Mouse (Mus musculus): ENCODE results near the gene Shq1. TPM values are rescaled to one million over a fixed set of nuclear protein-coding genes. Genes with fewer than 3 reads are reported as not detected.

Gene Shq1
- polyA plus RNA-seq, 1 experiment from 2014 or later, result 23.6 TPM

DNA sequence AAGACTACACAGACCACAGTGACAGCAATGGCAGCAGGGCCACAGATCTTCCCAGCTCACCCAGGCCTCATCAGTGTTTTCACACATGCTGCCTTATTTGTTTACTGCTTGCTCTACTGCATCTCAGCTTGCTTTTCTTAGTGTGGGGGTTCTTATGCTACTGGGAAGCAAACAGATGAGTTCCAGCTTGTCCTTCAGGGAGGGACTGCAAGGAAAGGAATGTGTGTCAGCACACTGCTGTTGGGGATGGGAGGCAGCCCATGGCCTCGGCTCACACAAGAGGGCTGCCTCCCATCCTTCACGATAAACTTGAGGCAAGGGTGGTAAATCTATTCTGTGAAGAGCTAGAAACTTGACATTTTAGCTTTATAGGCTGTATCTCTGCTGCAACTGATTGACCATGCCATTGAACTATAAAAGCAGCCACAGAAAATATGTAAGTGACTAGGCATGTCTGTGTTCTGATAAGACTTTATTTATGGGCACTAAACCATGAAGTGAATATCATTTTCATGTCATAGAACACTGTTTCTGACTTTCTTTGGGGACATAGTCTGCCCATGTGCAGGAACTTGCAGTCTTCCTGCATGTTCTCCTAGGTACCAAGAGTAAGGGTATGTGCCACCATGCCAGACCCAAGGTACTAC lies 48.0 kb downstream of the Shq1 start:
- Histone ChIP-seq H3K27ac (ENCODE audit: low read depth, low read length) (0 out of 2 replicates have a peak overlapping the region, but pooled peaks have one; percentile 41), H3K9ac (ENCODE audit: low read depth, low read length) (no peak overlapping the region), H3K9me3 (ENCODE audit: control insufficient read depth, low read length) (no peaks in the 10 kb centered on the region), H3K4me3 (ENCODE audit: low read depth, low read length) (no peak overlapping the region), H3K27me3 (replicated peaks; ENCODE audit: control insufficient read depth, insufficient read depth, low read length) (no peaks in the 10 kb centered on the region), H3K4me1 (replicated peaks; ENCODE audit: control insufficient read depth, insufficient read depth, low read length) (peaks cover 4% of the 10 kb centered on the region), H3K4me2 (no peak overlapping the region), H3K36me3 (ENCODE audit: control insufficient read depth, insufficient read depth, low read length) (peaks cover 3% of the 10 kb centered on the region; the same call in 1 of the 2 replicates)
- WGBS, result 51% methylated on average over 2 of the region's 2 CpGs
- ATAC-seq (replicated peaks; ENCODE audit: low FRiP score), result 0 out of 2 replicates have a peak, but pooled peaks have one; percentile 21
- DNase-seq (ENCODE audit: low spot score), result peak; percentile 19

GRCm38 (mm10) chr6:100620411-100620810 lies 50.5 kb downstream of the Shq1 start:
- Histone ChIP-seq H3K27me3 (replicated peaks; ENCODE audit: control insufficient read depth, insufficient read depth, low read length) (no peaks in the 10 kb centered on the region), H3K9me3 (ENCODE audit: control insufficient read depth, low read length) (no peaks in the 10 kb centered on the region), H3K27ac (ENCODE audit: low read depth, low read length) (no peak overlapping the region), H3K36me3 (ENCODE audit: control insufficient read depth, insufficient read depth, low read length) (peaks cover 3% of the 10 kb centered on the region; the same call in 1 of the 2 replicates), H3K4me3 (ENCODE audit: low read depth, low read length) (no peak overlapping the region), H3K4me1 (replicated peaks; ENCODE audit: control insufficient read depth, insufficient read depth, low read length) (peaks cover 4% of the 10 kb centered on the region), H3K4me2 (no peak overlapping the region), H3K9ac (ENCODE audit: low read depth, low read length) (no peak overlapping the region)
- peak; percentile 7 for DNase-seq (ENCODE audit: low spot score)
- no peak for ATAC-seq (replicated peaks; ENCODE audit: low FRiP score)
- WGBS, result 86% methylated on average over 3 of the region's 3 CpGs

GRCm38 (mm10) chr6:100619309-100619708 lies 51.6 kb downstream of the Shq1 start:
- no peak overlapping the region for H3K27ac ChIP-seq (ENCODE audit: low read depth, low read length)
- peak; percentile 9 for DNase-seq (ENCODE audit: low spot score)
- H3K36me3 ChIP-seq (ENCODE audit: control insufficient read depth, insufficient read depth, low read length), result no peaks in the 10 kb centered on the region
- no peak overlapping the region for H3K4me3 ChIP-seq (ENCODE audit: low read depth, low read length)
- ATAC-seq (replicated peaks; ENCODE audit: low FRiP score), result no peak
- no peak overlapping the region for H3K9ac ChIP-seq (ENCODE audit: low read depth, low read length)
- H3K4me1 ChIP-seq (replicated peaks; ENCODE audit: control insufficient read depth, insufficient read depth, low read length), result peaks cover 4% of the 10 kb centered on the region
- WGBS, result 91% methylated on average over 7 of the region's 7 CpGs
- H3K27me3 ChIP-seq (replicated peaks; ENCODE audit: control insufficient read depth, insufficient read depth, low read length), result no peaks in the 10 kb centered on the region
- H3K4me2 ChIP-seq, result no peak overlapping the region
- no peaks in the 10 kb centered on the region for H3K9me3 ChIP-seq (ENCODE audit: control insufficient read depth, low read length)

GRCm38 (mm10) chr6:100616133-100616532 lies 54.8 kb downstream of the Shq1 start:
- no peak overlapping the region for H3K4me2 ChIP-seq
- ATAC-seq (replicated peaks; ENCODE audit: low FRiP score) (no peak), DNase-seq (ENCODE audit: low spot score) (no peak)
- no peaks in the 10 kb centered on the region for H3K27me3 ChIP-seq (replicated peaks; ENCODE audit: control insufficient read depth, insufficient read depth, low read length)
- H3K27ac ChIP-seq (ENCODE audit: low read depth, low read length), result no peak overlapping the region
- H3K9ac ChIP-seq (ENCODE audit: low read depth, low read length), result no peak overlapping the region
- H3K36me3 ChIP-seq (ENCODE audit: control insufficient read depth, insufficient read depth, low read length), result no peaks in the 10 kb centered on the region
- H3K9me3 ChIP-seq (ENCODE audit: control insufficient read depth, low read length), result no peaks in the 10 kb centered on the region
- WGBS, result 74% methylated on average over 4 of the region's 4 CpGs
- H3K4me1 ChIP-seq (replicated peaks; ENCODE audit: control insufficient read depth, insufficient read depth, low read length), result no peaks in the 10 kb centered on the region
- H3K4me3 ChIP-seq (ENCODE audit: low read depth, low read length), result no peak overlapping the region

- 65% methylated on average over 6 of the region's 6 CpGs for WGBS
- Histone ChIP-seq H3K27ac (ENCODE audit: low read depth, low read length) (no peak overlapping the region), H3K4me2 (no peak overlapping the region), H3K4me1 (replicated peaks; ENCODE audit: control insufficient read depth, insufficient read depth, low read length) (no peaks in the 10 kb centered on the region), H3K36me3 (ENCODE audit: control insufficient read depth, insufficient read depth, low read length) (no peaks in the 10 kb centered on the region), H3K27me3 (replicated peaks; ENCODE audit: control insufficient read depth, insufficient read depth, low read length) (no peaks in the 10 kb centered on the region), H3K9me3 (ENCODE audit: control insufficient read depth, low read length) (no peaks in the 10 kb centered on the region), H3K9ac (ENCODE audit: low read depth, low read length) (no peak overlapping the region), H3K4me3 (ENCODE audit: low read depth, low read length) (no peak overlapping the region)
- no peak for ATAC-seq (replicated peaks; ENCODE audit: low FRiP score)
- DNase-seq (ENCODE audit: low spot score), result no peak
Measured at GRCm38 (mm10) chr6:100613593-100614267, 57.2 kb downstream of the Shq1 start.

DNA sequence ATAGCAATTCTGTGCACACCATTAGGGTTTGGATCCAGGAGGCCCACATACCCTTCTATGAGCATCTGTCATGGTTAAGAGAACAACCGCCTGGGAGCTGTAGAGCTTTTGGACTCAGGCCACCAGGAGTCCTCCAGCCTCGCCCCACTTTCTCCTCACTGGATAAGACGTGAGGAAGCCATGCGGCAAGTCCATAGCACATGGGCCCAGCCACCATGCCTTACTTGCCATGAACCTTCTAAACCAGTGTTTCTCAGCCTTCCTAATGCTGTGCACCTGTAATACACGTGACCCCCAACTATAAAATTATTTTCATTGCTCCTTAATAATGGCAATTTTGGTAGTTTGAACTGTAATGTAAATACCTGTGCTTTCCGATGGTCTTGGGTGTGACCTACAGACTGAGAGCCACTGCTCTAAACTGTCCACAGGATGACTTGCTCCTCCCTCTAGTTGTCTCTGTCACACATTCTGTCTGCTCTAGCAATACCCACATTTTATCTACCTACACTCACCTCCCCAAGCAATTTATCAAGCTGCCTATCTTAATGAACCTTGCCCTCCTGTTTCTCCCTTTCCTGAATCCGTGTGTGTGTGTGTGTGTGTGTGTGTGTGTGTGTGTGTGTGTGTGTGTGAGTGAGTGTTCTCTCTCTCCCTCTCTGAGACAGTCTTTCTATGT lies 59.9 kb downstream of the Shq1 start:
- H3K4me1 ChIP-seq (replicated peaks; ENCODE audit: control insufficient read depth, insufficient read depth, low read length), result no peaks in the 10 kb centered on the region
- H3K4me3 ChIP-seq (ENCODE audit: low read depth, low read length), result no peak overlapping the region
- H3K27ac ChIP-seq (ENCODE audit: low read depth, low read length), result no peak overlapping the region
- 83% methylated on average over 7 of the region's 7 CpGs for WGBS
- no peak overlapping the region for H3K9ac ChIP-seq (ENCODE audit: low read depth, low read length)
- H3K27me3 ChIP-seq (replicated peaks; ENCODE audit: control insufficient read depth, insufficient read depth, low read length), result no peaks in the 10 kb centered on the region
- ATAC-seq (replicated peaks; ENCODE audit: low FRiP score) (no peak), DNase-seq (ENCODE audit: low spot score) (no peak)
- no peaks in the 10 kb centered on the region for H3K9me3 ChIP-seq (ENCODE audit: control insufficient read depth, low read length)
- no peaks in the 10 kb centered on the region for H3K36me3 ChIP-seq (ENCODE audit: control insufficient read depth, insufficient read depth, low read length)
- H3K4me2 ChIP-seq, result no peak overlapping the region

DNA sequence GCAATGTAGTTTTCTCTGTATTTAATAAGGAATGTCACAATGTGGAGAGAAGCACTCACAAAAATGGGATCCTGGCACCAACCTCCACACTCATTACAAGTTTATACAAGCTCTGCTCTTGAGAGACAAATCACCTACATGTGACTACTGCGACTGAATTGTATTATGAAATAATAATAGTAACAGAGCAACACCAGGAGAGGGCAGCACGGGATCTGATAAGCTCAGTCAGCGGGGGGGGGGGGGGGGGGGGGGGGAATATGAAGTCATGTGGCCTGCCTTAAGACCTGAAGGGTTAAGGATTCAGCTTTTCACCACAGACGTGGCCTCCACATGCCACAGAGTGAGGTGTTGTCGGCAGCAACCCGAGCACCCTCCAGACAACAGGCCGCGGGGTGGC lies 60.8 kb downstream of the Shq1 start:
- no peak overlapping the region for H3K4me3 ChIP-seq (ENCODE audit: low read depth, low read length)
- ATAC-seq (replicated peaks; ENCODE audit: low FRiP score) (no peak), DNase-seq (ENCODE audit: low spot score) (no peak)
- H3K36me3 ChIP-seq (ENCODE audit: control insufficient read depth, insufficient read depth, low read length), result no peaks in the 10 kb centered on the region
- WGBS, result 75% methylated on average over 7 of the region's 8 CpGs
- no peaks in the 10 kb centered on the region for H3K27me3 ChIP-seq (replicated peaks; ENCODE audit: control insufficient read depth, insufficient read depth, low read length)
- H3K27ac ChIP-seq (ENCODE audit: low read depth, low read length), result no peak overlapping the region
- H3K9ac ChIP-seq (ENCODE audit: low read depth, low read length), result no peak overlapping the region
- H3K9me3 ChIP-seq (ENCODE audit: control insufficient read depth, low read length), result no peaks in the 10 kb centered on the region
- H3K4me2 ChIP-seq, result no peak overlapping the region
- H3K4me1 ChIP-seq (replicated peaks; ENCODE audit: control insufficient read depth, insufficient read depth, low read length), result no peaks in the 10 kb centered on the region

DNA sequence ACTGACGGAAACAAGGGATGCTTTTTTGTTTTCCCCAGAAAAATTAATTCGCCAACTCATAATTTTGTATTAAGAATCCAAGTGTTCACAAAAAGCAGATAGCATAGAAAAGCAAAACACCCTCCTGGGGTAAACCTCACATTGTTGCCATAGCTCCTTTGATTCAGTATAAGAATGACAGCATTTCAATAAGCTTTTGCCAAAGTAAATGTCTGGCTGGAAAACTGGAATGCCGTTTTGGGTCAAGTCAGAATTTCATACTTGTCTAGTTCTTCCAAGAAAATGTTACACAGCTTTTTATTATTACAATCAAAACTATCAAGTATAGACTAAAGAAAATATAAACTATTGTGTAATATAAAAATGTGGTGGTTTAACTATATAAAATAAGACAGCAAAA lies 61.7 kb downstream of the Shq1 start:
- 88% methylated on average over 3 of the region's 3 CpGs for WGBS

More for the DNA sequence above, 61.7 kb downstream of the Shq1 start:
- no peaks in the 10 kb centered on the region for H3K36me3 ChIP-seq (ENCODE audit: control insufficient read depth, insufficient read depth, low read length)
- H3K4me1 ChIP-seq (replicated peaks; ENCODE audit: control insufficient read depth, insufficient read depth, low read length), result no peaks in the 10 kb centered on the region
- H3K4me3 ChIP-seq (ENCODE audit: low read depth, low read length), result no peak overlapping the region
- no peak overlapping the region for H3K27ac ChIP-seq (ENCODE audit: low read depth, low read length)
- DNase-seq (ENCODE audit: low spot score) (no peak), ATAC-seq (replicated peaks; ENCODE audit: low FRiP score) (no peak)
- no peak overlapping the region for H3K9ac ChIP-seq (ENCODE audit: low read depth, low read length)
- no peaks in the 10 kb centered on the region for H3K27me3 ChIP-seq (replicated peaks; ENCODE audit: control insufficient read depth, insufficient read depth, low read length)
- H3K9me3 ChIP-seq (ENCODE audit: control insufficient read depth, low read length), result no peaks in the 10 kb centered on the region
- H3K4me2 ChIP-seq, result no peak overlapping the region

Data from liver, embryonic 11.5 days (tissue).